Mouse (Mus musculus): ENCODE results near the gene Olfr320. TPM values are rescaled to one million over a fixed set of nuclear protein-coding genes. Genes with fewer than 3 reads are reported as not detected.

Olfr320 gene
- polyA plus RNA-seq (2015; fragmentation: Nextera tagmentation; extraction: Ambion mirVana), result not detected in 2 replicates

GRCm38 (mm10) chr11:58680799-58681198, at the start of gene Olfr320:
TSS of gene Olfr320 (plus strand) at chr11:58681099.
- Histone ChIP-seq H3K27ac (replicated peaks) (no peak within 1 kb of the TSS), H3K4me3 (no peak within 1 kb of the TSS), H3K27me3 (no peaks in the 10 kb centered on the region), H3K4me2 (no peak within 1 kb of the TSS), H3K36me3 (no peaks in the 10 kb centered on the region), H3K4me1 (replicated peaks) (no peaks in the 10 kb centered on the region), H3K9ac (no peak within 1 kb of the TSS), H3K9me3 (no peaks in the 10 kb centered on the region)
- no peak for ATAC-seq (ENCODE audit: low read depth)
- 96% methylated on average over 1 of the region's 1 CpGs for WGBS

- H3K27ac ChIP-seq (replicated peaks), result no peak overlapping the region
- no peaks in the 10 kb centered on the region for H3K4me1 ChIP-seq (replicated peaks)
- ATAC-seq (ENCODE audit: low read depth), result no peak
- no peaks in the 10 kb centered on the region for H3K9me3 ChIP-seq
- peaks cover 4% of the 10 kb centered on the region for H3K27me3 ChIP-seq
- no peaks in the 10 kb centered on the region for H3K36me3 ChIP-seq
- no peak overlapping the region for H3K4me2 ChIP-seq
- no peak overlapping the region for H3K9ac ChIP-seq
- H3K4me3 ChIP-seq, result no peak overlapping the region
- WGBS, result 66% methylated on average over 4 of the region's 4 CpGs
Observed at GRCm38 (mm10) chr11:58634878-58635277, 46.0 kb upstream of the Olfr320 start.

GRCm38 (mm10) chr11:58636376-58636977, 44.4 kb upstream of the Olfr320 start:
- Histone ChIP-seq H3K4me2 (no peak overlapping the region), H3K9me3 (no peaks in the 10 kb centered on the region), H3K36me3 (no peaks in the 10 kb centered on the region), H3K27ac (replicated peaks) (no peak overlapping the region), H3K27me3 (peaks cover 19% of the 10 kb centered on the region), H3K4me1 (replicated peaks) (peaks cover 11% of the 10 kb centered on the region), H3K9ac (no peak overlapping the region), H3K4me3 (no peak overlapping the region)
- no peak for ATAC-seq (ENCODE audit: low read depth)
- 22% methylated on average over 3 of the region's 4 CpGs for WGBS

- Histone ChIP-seq H3K27ac (replicated peaks) (no peak overlapping the region), H3K36me3 (no peaks in the 10 kb centered on the region), H3K9me3 (no peaks in the 10 kb centered on the region), H3K4me2 (no peak overlapping the region), H3K9ac (no peak overlapping the region), H3K4me1 (replicated peaks) (peaks cover 11% of the 10 kb centered on the region), H3K27me3 (peaks cover 27% of the 10 kb centered on the region), H3K4me3 (no peak overlapping the region)
- 58% methylated on average over 7 of the region's 7 CpGs for WGBS
- no peak for ATAC-seq (ENCODE audit: low read depth)
Observed at GRCm38 (mm10) chr11:58638176-58638701, 42.7 kb upstream of the Olfr320 start.

- Histone ChIP-seq H3K4me2 (peak within 1 kb of the TSS; percentile 90), H3K9ac (peak within 1 kb of the TSS; percentile 72), H3K4me1 (replicated peaks) (peaks cover 11% of the 10 kb centered on the region), H3K36me3 (no peaks in the 10 kb centered on the region), H3K4me3 (peak within 1 kb of the TSS; percentile 42), H3K27ac (replicated peaks) (no peak within 1 kb of the TSS), H3K9me3 (no peaks in the 10 kb centered on the region), H3K27me3 (peaks cover 27% of the 10 kb centered on the region)
- 4% methylated on average over 34 of the region's 34 CpGs for WGBS
- peak; percentile 50; the same call in 1 of the 2 replicates for ATAC-seq (ENCODE audit: low read depth)
Observed at GRCm38 (mm10) chr11:58640272-58640867, 40.5 kb upstream of the Olfr320 start, which contains the start of gene Trim58. TSS of gene Trim58 (plus strand) at chr11:58640465.

- Histone ChIP-seq H3K4me2 (peak overlapping the region; percentile 90), H3K4me1 (replicated peaks) (peaks cover 11% of the 10 kb centered on the region), H3K27ac (replicated peaks) (no peak overlapping the region), H3K9ac (peak overlapping the region; percentile 72; the same call in 1 of the 2 replicates), H3K36me3 (no peaks in the 10 kb centered on the region), H3K9me3 (no peaks in the 10 kb centered on the region), H3K4me3 (peak overlapping the region; percentile 42; the same call in 1 of the 2 replicates), H3K27me3 (peaks cover 27% of the 10 kb centered on the region)
- WGBS, result 29% methylated on average over 14 of the region's 14 CpGs
- no peak for ATAC-seq (ENCODE audit: low read depth)
Observed at GRCm38 (mm10) chr11:58641057-58641456, 39.8 kb upstream of the Olfr320 start.

- H3K27me3 ChIP-seq, result peaks cover 27% of the 10 kb centered on the region
- no peak overlapping the region for H3K4me3 ChIP-seq
- 82% methylated on average over 13 of the region's 13 CpGs for WGBS
- H3K4me1 ChIP-seq (replicated peaks), result peaks cover 11% of the 10 kb centered on the region
- no peaks in the 10 kb centered on the region for H3K9me3 ChIP-seq
- no peak overlapping the region for H3K9ac ChIP-seq
- no peak overlapping the region for H3K4me2 ChIP-seq
- H3K36me3 ChIP-seq, result no peaks in the 10 kb centered on the region
- no peak for ATAC-seq (ENCODE audit: low read depth)
- no peak overlapping the region for H3K27ac ChIP-seq (replicated peaks)
Observed at GRCm38 (mm10) chr11:58641638-58642358, 39.1 kb upstream of the Olfr320 start.

GRCm38 (mm10) chr11:58643350-58643749, 37.5 kb upstream of the Olfr320 start:
- H3K4me1 ChIP-seq (replicated peaks), result peaks cover 11% of the 10 kb centered on the region
- no peak overlapping the region for H3K27ac ChIP-seq (replicated peaks)
- H3K4me2 ChIP-seq, result no peak overlapping the region
- no peak overlapping the region for H3K9ac ChIP-seq
- 42% methylated on average over 6 of the region's 6 CpGs for WGBS
- no peaks in the 10 kb centered on the region for H3K36me3 ChIP-seq
- H3K27me3 ChIP-seq, result peaks cover 27% of the 10 kb centered on the region
- H3K9me3 ChIP-seq, result no peaks in the 10 kb centered on the region
- H3K4me3 ChIP-seq, result no peak overlapping the region
- no peak for ATAC-seq (ENCODE audit: low read depth)

GRCm38 (mm10) chr11:58655151-58655550, 25.7 kb upstream of the Olfr320 start:
- no peak for ATAC-seq (ENCODE audit: low read depth)
- WGBS, result 90% methylated on average over 3 of the region's 3 CpGs
- H3K36me3 ChIP-seq, result no peaks in the 10 kb centered on the region
- no peaks in the 10 kb centered on the region for H3K4me1 ChIP-seq (replicated peaks)
- no peak overlapping the region for H3K27ac ChIP-seq (replicated peaks)
- H3K9ac ChIP-seq, result no peak overlapping the region
- H3K4me3 ChIP-seq, result no peak overlapping the region
- H3K9me3 ChIP-seq, result 0 out of 2 replicates have a peak, but pooled peaks cover under 1% of the 10 kb centered on the region
- H3K4me2 ChIP-seq, result no peak overlapping the region
- no peaks in the 10 kb centered on the region for H3K27me3 ChIP-seq

GRCm38 (mm10) chr11:58658596-58658995, 22.3 kb upstream of the Olfr320 start, which contains the start of gene Olfr322:
TSS of gene Olfr322 (plus strand) at chr11:58658782.
- no peak for ATAC-seq (ENCODE audit: low read depth)
- H3K27ac ChIP-seq (replicated peaks), result no peak within 1 kb of the TSS
- no peaks in the 10 kb centered on the region for H3K36me3 ChIP-seq
- H3K9ac ChIP-seq, result no peak within 1 kb of the TSS
- WGBS, result 87% methylated on average over 4 of the region's 4 CpGs
- H3K4me3 ChIP-seq, result no peak within 1 kb of the TSS
- H3K27me3 ChIP-seq, result no peaks in the 10 kb centered on the region
- no peaks in the 10 kb centered on the region for H3K9me3 ChIP-seq
- H3K4me2 ChIP-seq, result no peak within 1 kb of the TSS
- H3K4me1 ChIP-seq (replicated peaks), result no peaks in the 10 kb centered on the region

GRCm38 (mm10) chr11:58669252-58669651, 11.6 kb upstream of the Olfr320 start:
- H3K4me3 ChIP-seq, result no peak overlapping the region
- no peaks in the 10 kb centered on the region for H3K4me1 ChIP-seq (replicated peaks)
- no peaks in the 10 kb centered on the region for H3K9me3 ChIP-seq
- H3K27me3 ChIP-seq, result no peaks in the 10 kb centered on the region
- H3K36me3 ChIP-seq, result no peaks in the 10 kb centered on the region
- H3K27ac ChIP-seq (replicated peaks), result no peak overlapping the region
- no peak overlapping the region for H3K9ac ChIP-seq
- H3K4me2 ChIP-seq, result no peak overlapping the region
- ATAC-seq (ENCODE audit: low read depth), result no peak

GRCm38 (mm10) chr11:58671825-58672224, 9.1 kb upstream of the Olfr320 start:
- Histone ChIP-seq H3K4me3 (no peak overlapping the region), H3K36me3 (no peaks in the 10 kb centered on the region), H3K4me2 (no peak overlapping the region), H3K27ac (replicated peaks) (no peak overlapping the region), H3K9ac (no peak overlapping the region), H3K9me3 (no peaks in the 10 kb centered on the region), H3K4me1 (replicated peaks) (no peaks in the 10 kb centered on the region), H3K27me3 (no peaks in the 10 kb centered on the region)
- no peak for ATAC-seq (ENCODE audit: low read depth)
- WGBS, result 51% methylated on average over 4 of the region's 4 CpGs
